ENCODE assay signal across 8 mouse cellular contexts in the genomic region with DNA sequence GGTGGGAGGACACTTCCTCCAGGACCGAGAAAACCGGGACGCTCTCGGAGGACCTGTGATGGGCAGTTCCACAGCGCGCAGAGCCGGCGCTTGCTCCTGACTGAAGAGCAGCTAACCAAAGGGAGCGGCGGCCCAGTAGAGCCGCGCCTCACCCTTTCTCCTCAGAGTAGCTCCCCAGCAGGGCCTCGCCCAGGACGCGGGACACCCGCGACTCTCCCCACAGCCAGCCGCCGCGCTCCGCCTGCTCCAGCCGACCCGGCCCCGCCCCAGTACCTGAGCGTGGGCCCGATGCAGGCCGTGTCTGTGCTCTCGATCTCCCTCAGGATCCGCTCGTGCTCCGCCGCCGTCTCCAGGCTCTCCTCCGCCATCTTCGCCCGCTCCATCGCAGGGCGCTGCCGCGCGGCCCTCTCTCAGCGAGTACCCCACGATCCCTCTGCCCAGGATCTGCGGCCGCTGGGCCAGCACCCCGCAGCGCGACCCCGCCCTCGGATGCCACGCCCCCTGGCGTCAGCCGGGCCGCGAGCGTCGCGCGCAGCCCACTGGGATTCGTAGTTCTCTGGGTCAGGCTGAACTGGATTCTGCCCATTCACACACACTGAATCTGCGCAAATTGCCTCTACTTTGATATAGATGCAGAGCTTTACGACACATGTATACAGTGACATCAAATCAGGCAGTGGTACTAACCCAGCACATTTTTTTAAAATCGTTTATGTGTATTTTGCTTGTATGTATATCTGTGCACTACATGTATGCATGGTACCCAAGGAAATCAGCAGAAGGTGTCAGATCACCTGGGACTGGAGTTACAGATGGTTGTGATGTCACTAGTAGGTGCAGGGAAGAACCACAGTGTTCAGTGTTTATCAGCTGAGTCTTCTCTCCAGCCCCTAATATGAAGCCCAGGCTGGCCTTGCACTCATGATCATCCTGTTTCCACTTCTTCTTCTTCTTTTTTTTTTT. TPM values are rescaled to one million over a fixed set of nuclear protein-coding genes. Genes with fewer than 3 reads are reported as not detected.
DNase-seq lines count a peak whose midpoint lies in the region; ATAC-seq lines count a peak whose summit lies in the region.

A gene (minus strand): TSS at position 491 of the 963 bp plus-strand sequence.

- H3K4me2 ChIP-seq in hindbrain, embryonic 11.5 days (replicated peaks; ENCODE audit: low read depth, low read length), result peak within 1 kb of the TSS; percentile 66

- DNase-seq in MN1 (ENCODE audit: low spot score), result peak; percentile 84
- peak; percentile 87 for DNase-seq in cerebellum, adult 9-10 months
- DNase-seq in frontal cortex, adult 2 months (ENCODE audit: extremely low spot score in 1 of 2, low spot score in 1 of 2), result peak; percentile 56 to 87
- peak; percentile 91 for DNase-seq in hindbrain, embryonic 11.5 days (ENCODE audit: low spot score)
- peak; percentile 86 to 89 for DNase-seq in layer of hippocampus, postnatal 14 days (ENCODE audit: low spot score in 2 of 2)
- peak; percentile 89 for DNase-seq in lung, postnatal 14 days
- DNase-seq in retina, adult 2 months (ENCODE audit: low read depth, low spot score), result peak; percentile 62
- peak; percentile 83 to 86 for DNase-seq in thymus, postnatal 36 days

- no peaks in the 10 kb centered on the region for H3K27me3 ChIP-seq in hindbrain, embryonic 11.5 days (ENCODE audit: control insufficient read depth, insufficient read depth, low read length)

- peak within 1 kb of the TSS; percentile 62 for H3K4me3 ChIP-seq in hindbrain, embryonic 11.5 days (ENCODE audit: low read depth, low read length)

- no peaks in the 10 kb centered on the region for H3K36me3 ChIP-seq in hindbrain, embryonic 11.5 days (ENCODE audit: control insufficient read depth, insufficient read depth, low read length)

- H3K4me1 ChIP-seq in hindbrain, embryonic 11.5 days (replicated peaks; ENCODE audit: control insufficient read depth, insufficient read depth, low read length), result no peaks in the 10 kb centered on the region

- H3K27ac ChIP-seq in hindbrain, embryonic 11.5 days (ENCODE audit: low read depth, low read length), result 0 out of 2 replicates have a peak within 1 kb of the TSS, but pooled peaks have one; percentile 34

- H3K9me3 ChIP-seq in hindbrain, embryonic 11.5 days (ENCODE audit: control insufficient read depth, low read length), result no peaks in the 10 kb centered on the region

- ATAC-seq in hindbrain, embryonic 11.5 days (ENCODE audit: low FRiP score), result peak; percentile 93

- WGBS in hindbrain, embryonic 11.5 days, result under 1% methylated on average over 62 of the region's 63 CpGs

- peak within 1 kb of the TSS; percentile 78 for H3K9ac ChIP-seq in hindbrain, embryonic 11.5 days (ENCODE audit: low read depth, low read length)

RNA-seq across cellular contexts. Expression of the gene that starts here (rescaled TPM):
- 30.1 and 31.2 TPM in 2 replicates for polyA plus RNA-seq in frontal cortex, adult 2 months (2012; rRNA removed)
- polyA plus RNA-seq in hindbrain, embryonic 11.5 days (2014; fragmentation: Nextera tagmentation; extraction: Ambion mirVana), result 36.0 and 46.4 TPM in 2 replicates
- total RNA-seq in layer of hippocampus, postnatal 14 days (2021), result 100 to 1,000 TPM in 1 of 2 experiments, 10 to 100 TPM in 1; 98.3 to 105 TPM

Comparison
In these comparisons a context has a peak if more than half of its experiments do, and no peak if none do; other contexts are left out.
1. Peak in every context shown above with its lines: DNase-seq, ATAC-seq, H3K4me3 ChIP-seq and H3K27ac ChIP-seq.